Mouse (Mus musculus) embryo, embryonic 10 days (tissue): ENCODE measurements around the gene Iah1.

Experiments used
- DNase-seq: peaks from one replicate; pipeline ENCODE4 v3.0.0-alpha.2; 2015; ENCODE audit warnings: low spot score

Iah1 gene

DNA sequence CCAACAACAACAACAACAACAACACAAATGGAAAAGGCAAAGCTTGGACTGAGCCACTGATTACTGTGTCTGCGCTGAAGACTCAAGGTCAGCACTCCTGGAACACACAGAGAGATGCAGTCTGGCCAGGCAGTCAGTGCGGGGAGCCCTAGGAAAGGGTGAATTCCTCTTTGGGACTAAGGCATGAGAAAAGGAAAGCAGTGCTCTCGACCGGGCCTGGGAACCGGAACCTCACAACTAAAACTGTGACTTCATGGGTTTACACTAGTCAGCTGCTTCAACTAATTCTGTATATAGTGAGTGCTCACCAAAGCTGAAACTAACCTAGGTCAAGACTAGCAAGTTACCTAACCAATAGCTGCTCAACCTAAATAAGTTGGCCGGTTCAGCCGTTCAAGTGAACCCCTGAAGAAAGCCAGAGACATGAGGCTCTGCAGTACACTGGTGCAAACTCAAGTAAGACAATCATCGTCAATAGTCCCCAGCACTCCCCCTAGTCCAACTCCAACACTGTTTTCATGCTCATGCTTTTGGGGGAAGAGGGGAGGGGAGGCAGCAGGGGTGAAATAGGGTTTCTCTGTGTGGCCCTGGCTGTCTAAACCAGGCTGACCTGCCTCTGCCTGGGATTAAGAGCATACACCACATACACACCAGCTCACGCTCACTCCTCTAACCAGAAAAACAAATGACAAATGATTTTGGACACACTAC, 52.3 kb downstream of the Iah1 start:
- no peak for DNase-seq

DNA sequence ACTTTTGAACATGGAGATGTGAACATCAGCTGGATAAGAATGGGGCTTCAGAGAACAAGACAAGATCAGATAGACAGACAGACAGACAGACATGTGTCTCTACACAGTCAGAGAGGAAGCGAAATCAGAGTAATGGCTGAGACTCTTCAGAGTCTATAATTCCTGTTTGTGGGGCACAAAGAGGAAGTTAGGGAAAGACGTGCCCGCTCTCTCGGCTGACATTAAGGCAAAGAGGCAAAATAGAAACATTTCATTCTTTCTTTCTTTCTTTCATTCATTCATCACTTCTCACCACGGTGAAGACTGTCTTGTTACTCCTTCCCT, 52.9 kb downstream of the Iah1 start:
- DNase-seq, result no peak

DNA sequence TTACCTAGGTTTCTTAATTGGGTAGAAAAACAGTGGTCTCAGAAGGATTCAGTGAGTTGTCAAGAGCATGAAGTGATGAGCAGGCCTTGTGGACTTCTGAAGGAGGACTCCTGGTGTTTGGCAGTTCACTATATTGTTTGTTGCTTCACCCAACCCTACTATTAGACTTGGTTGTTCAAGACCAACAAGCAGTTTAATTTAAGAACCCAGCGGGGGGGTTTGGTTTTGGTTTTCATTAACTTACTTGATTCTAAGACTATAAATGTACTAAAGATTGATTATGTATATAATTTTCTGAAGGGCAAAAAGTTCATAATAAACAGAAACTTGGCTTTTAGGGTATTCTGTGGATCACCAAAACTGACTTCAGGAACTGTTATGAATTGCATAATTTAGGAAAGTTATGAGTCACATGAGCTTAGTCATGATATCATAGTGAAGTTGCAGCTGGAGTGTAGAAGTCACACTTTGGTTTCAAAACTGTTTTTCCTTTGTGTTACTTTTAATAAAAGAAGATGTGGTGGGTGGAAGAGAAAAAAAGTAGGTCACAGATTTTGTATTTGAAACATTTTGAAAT, 53.9 kb downstream of the Iah1 start:
- DNase-seq, result no peak

DNA sequence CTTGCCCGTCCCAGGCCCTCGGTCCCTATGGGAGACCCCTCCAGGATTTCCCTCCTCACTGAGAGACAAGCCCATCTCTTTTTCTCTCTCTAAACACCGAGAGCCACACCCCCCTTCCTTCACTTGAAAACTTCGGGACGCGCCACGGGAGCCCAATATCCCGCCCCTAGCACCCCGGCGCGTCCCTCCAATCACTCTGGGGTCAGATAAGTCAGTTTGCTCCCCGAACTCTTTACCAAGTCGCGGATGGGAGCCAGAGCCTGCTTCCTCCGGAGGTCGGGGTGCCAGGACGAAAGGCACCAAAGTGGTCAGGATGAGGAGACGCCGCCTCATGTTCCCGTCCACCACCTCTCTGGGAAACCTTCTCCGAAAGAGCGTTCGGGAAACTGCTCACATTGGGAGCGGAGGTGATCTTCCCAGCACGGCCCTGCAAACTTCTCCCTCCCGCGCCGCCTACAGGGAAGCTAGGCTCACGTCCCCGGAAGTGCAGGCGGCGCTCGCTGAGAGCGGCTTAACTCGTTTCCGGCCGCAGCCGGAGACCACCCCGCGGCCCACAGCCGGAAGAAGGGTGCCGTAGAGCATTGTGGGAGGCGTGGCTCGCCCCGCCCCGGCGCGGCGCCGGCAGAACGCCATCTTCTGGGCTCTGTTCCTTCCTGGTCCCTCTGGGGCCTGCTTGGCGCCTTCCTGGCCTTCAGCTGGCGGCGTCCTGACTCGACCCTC, 57.1 kb downstream of the Iah1 start, which contains the start of gene Adam17:
Adam17 (minus strand) TSS at position 533 of the 720 bp plus-strand sequence.
- DNase-seq, result peak; percentile 96
